Mouse (Mus musculus) effector memory CD4-positive, alpha-beta T cell, adult 5 months (primary cell): Measurements from ENCODE around the gene Mpp1. TPM values are rescaled to one million over a fixed set of nuclear protein-coding genes. Genes with fewer than 3 reads are reported as not detected.

Experiments used
- polyA plus RNA-seq: library from polyadenylated mRNA; unstranded; fragments of 100-300 nt; shearing (Covaris generic); gene quantifications from one replicate; pipeline ENCODE4 v1.2.1, GENCODE M21; 2017

Gene Mpp1
- polyA plus RNA-seq: 41.9 TPM

DNA sequence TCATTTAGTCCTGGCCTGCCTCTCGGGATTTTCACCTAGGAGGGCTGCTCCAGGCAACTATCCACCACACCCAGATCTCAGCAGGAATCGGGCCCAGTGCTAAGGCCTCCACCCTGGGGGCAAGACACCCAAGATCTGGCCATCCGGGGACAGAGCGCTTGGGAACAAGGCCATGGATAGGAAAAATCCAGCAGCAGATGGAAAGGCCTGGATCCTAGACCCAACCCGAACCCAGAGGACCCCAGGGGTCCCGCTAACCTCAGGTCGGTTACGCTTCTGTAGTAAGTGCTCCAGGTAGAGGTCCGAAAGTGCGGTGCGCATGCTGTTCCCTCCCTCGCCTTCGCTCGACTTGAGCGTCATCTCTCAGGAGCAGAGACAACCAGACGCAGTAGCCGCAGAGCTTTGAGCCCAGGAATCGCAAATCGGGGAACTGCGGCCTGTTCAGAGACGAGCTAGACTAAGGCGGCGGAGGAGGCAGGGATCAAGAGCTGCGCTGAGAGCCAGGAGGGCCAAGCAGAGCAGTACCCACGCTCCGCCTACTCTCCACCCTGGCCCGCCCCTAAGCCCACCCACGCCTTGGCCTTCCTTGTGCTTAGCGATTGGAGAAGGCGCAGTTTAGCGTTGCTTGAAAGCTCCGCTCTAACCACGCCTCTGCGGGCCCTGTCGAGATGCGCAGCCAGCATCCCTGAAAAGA lies at the start of gene Mpp1:
Gene Mpp1, minus strand, starts transcription at position 550 of the 694 bp plus-strand sequence.

DNA sequence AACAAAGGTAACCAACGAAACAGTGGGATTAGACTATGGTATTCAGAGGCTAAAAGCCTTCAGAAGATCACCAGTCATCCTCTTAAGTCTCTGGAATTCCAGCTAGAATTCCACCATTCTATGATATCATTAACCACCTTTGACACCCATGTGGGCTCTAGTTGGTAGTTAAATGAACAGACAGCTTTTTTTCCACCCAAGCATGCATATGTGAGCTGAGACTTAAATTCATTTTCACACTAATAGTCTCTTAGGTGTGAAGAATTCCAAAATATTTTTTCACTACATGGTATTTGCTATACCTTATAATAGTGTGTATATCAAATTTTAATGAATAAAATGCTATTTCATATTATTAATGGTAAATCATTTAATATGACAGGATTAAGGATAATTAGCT lies 32.9 kb upstream of the Mpp1 start, which contains the start of gene Smim9:
Gene Smim9, minus strand, starts transcription at position 101 of the 400 bp plus-strand sequence.

DNA sequence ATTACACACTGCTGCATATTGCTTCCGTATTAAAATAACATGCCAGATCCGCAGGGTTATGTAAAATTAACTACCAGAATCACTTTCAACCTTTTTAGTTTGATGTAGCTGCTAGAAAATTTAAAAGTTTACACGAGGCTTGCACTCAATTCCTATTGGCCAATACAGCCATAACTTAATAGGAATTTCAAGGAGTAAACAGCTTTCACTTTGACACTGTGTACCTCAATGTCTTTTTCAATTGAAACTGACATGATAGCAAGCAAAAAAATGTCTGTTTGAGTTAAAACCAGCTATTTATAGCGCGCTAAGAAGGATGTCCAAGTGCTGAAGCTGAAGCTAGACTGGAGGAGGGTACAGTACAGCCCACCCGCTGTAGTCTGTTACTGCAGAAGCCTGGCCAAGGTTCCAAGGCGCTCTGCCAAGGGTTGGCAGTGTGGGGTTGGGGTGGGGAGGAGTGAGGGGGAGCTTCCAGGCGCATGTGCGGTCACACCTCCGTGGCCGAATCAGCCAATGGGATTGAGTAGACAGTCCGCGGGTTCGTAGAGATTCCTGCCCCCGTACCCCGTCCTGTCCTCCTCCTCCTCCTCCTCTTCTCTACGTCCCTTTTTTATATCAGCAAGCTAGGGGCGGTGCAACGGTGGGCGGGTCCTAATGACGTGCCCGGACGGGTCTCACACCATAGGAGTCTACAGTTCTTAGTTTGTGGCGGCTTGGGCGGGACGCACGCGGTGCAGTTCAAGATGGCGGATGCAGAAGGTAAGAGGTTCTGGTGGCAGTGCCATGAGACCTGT lies 35.2 kb downstream of the Mpp1 start, which contains the start of gene Dkc1:
Gene Dkc1, plus strand, starts transcription at position 486 of the 794 bp plus-strand sequence.

DNA sequence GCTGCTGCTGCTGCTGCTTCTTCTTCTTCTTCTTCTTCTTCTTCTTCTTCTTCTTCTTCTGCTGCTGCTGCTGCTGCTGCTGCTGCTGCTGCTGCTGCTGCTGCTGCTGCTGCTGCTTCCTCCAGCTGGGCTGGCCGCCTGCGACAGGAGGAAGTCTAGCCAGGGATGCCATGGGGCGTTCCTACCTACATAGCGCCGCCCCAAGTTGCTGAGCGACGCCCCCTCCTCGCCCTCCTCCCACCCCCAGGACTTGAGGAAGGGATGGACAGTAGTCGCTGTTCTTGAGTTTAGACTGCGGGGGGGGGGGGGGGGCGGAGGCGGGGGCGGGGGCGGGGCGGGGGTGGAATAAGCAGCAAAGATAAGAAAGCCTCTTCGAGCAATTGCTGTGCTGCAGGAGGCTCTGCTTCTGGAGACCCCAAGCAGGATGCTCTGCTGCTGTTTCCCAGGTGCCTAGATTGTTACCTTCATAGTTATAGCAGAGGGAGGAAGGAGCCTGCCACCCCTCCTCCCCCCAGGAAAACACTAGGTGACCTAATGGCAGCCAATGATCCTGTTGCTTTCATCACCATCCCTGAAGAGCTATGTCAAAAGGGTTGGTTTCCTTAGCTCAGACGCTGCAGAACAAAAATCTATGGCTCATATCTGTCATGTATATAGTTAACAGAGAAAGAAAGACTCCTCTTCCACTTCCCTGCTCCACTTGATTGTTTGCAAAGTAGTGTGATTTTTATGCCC lies 45.9 kb downstream of the Mpp1 start, which contains the start of gene Gab3:
Gene Gab3, minus strand, starts transcription at position 685 of the 735 bp plus-strand sequence.

Other genes starting within 250 kb of the Mpp1 start
- 24.7 TPM for gene Gab3, start 45.6 kb downstream of the Mpp1 start, polyA plus RNA-seq
- gene Dkc1, start 35.2 kb downstream of the Mpp1 start, polyA plus RNA-seq: 54.0 TPM
- not detected for gene Smim9, start 32.8 kb upstream of the Mpp1 start, polyA plus RNA-seq